Mouse (Mus musculus) forebrain, embryonic 11.5 days (tissue): ENCODE results near the gene Prkcsh. TPM values are rescaled to one million over a fixed set of nuclear protein-coding genes. Genes with fewer than 3 reads are reported as not detected.

ENCODE experiments used
- ATAC-seq: fragments of 200-750 bp; cut with Nextera tagmentation; replicated peaks from 2 replicates; pipeline ENCODE4 v1.8.0; 2017; ENCODE audit warnings: moderate TSS enrichment; ENCODE audit not compliant: low FRiP score
- DNase-seq: peaks from one replicate; pipeline ENCODE4 v3.0.0-alpha.2; 2017; ENCODE audit warnings: low spot score
- H3K27ac ChIP-seq: fragments of 300-500 bp; sonication (generic); 2 replicates; pipeline ENCODE4 v1.5.1; 2014; ENCODE audit warnings: low read depth, low read length
- H3K27me3 ChIP-seq: fragments of 300-500 bp; sonication (generic); 2 replicates; pipeline ENCODE4 v1.6.1; 2014; ENCODE audit warnings: mild to moderate bottlenecking, low read length, mixed read lengths; ENCODE audit not compliant: control insufficient read depth, insufficient read depth
- H3K36me3 ChIP-seq: fragments of 300-500 bp; sonication (generic); 2 replicates; pipeline ENCODE4 v1.6.1; 2014; ENCODE audit warnings: mild to moderate bottlenecking, low read length, moderate library complexity, mixed read lengths; ENCODE audit not compliant: control insufficient read depth, insufficient read depth
- H3K4me1 ChIP-seq: fragments of 300-500 bp; sonication (generic); replicated peaks from 2 replicates; pipeline ENCODE4 v1.6.1; 2014; ENCODE audit warnings: low read length, mixed read lengths; ENCODE audit not compliant: control insufficient read depth, insufficient read depth
- H3K4me2 ChIP-seq: fragments of 300-500 bp; sonication (generic); 2 replicates; pipeline ENCODE4 v1.6.1; 2014; ENCODE audit warnings: low read depth, mild to moderate bottlenecking, low read length, moderate library complexity, mixed read lengths; ENCODE audit not compliant: severe bottlenecking
- H3K4me3 ChIP-seq: fragments of 300-500 bp; sonication (generic); 2 replicates; pipeline ENCODE4 v1.5.1; 2014; ENCODE audit warnings: low read depth, low read length
- H3K9ac ChIP-seq: fragments of 300-500 bp; sonication (generic); 2 replicates; pipeline ENCODE4 v1.6.1; 2014; ENCODE audit warnings: low read length
- H3K9me3 ChIP-seq: fragments of 300-500 bp; sonication (generic); 2 replicates; pipeline ENCODE4 v1.6.1; 2016; ENCODE audit warnings: low read length, mixed read lengths; ENCODE audit not compliant: control insufficient read depth
- WGBS: fragments of 180-500 bp; shearing (Covaris S2); extraction: QIAGEN DNeasy Blood & Tissue Kit; methylation state at CpG from one replicate; pipeline ENCODE4 v1.1.7; 2014; 5-methylcytosine and 5-hydroxymethylcytosine counted together
- polyA plus RNA-seq: library from polyadenylated mRNA; unstranded; fragments of >200 nt; fragmentation: Nextera tagmentation; extraction: Ambion mirVana; gene quantifications from 2 replicates; pipeline ENCODE4 v1.2.1, GENCODE M21; 2014

The Prkcsh gene
- polyA plus RNA-seq, 1 experiment from 2014 or later, result 86.9 TPM

GRCm38 (mm10) chr9:21992227-21992626, 10.4 kb upstream of the Prkcsh start:
- H3K9ac ChIP-seq, result no peak overlapping the region
- 86% methylated on average over 4 of the region's 4 CpGs for WGBS
- ATAC-seq, result no peak
- no peaks in the 10 kb centered on the region; the same call in 1 of the 2 replicates for H3K9me3 ChIP-seq
- no peak overlapping the region for H3K4me3 ChIP-seq
- peaks cover 48% of the 10 kb centered on the region for H3K27me3 ChIP-seq
- no peak overlapping the region for H3K4me2 ChIP-seq
- no peaks in the 10 kb centered on the region for H3K36me3 ChIP-seq
- H3K27ac ChIP-seq, result no peak overlapping the region
- DNase-seq, result no peak
- peaks cover 16% of the 10 kb centered on the region for H3K4me1 ChIP-seq

DNA sequence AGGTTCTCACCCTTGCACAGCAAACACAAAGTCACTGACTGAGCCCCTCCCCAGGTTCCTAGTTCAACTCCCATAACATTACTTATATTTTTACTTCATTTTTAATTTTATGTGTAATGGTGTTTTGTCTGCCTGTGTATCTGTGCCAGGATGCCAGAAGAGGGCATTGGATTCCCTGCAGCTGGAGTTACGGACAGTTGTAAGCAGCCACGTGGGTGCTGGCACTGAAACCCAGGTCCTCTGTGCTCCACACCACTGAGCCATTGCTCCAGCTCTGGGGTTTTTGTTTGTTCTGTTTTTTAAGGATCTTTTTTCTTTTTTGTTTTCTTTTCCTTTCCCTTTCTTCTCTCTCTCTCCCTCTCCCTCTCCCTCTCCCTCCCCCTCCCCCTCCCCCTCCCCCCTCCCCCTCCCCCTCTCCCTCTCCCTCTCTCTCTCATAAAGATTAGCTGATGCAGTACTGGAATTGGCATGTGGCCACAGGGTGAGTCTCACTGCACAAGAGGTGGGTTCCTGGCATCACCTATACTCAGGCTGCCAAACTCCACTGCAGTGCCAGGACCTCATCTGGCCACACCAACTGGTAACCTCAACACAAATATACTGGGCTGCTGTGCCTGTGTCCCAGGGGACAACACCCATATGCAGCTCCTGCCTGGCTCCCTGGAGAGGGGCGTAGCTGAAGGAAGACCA, 6.3 kb upstream of the Prkcsh start:
- Histone ChIP-seq H3K9ac (no peak overlapping the region), H3K36me3 (no peaks in the 10 kb centered on the region), H3K27ac (no peak overlapping the region), H3K9me3 (no peaks in the 10 kb centered on the region; the same call in 1 of the 2 replicates), H3K4me1 (no peaks in the 10 kb centered on the region), H3K4me2 (no peak overlapping the region), H3K27me3 (peaks cover 8% of the 10 kb centered on the region), H3K4me3 (no peak overlapping the region)
- WGBS, result 91% methylated on average over 3 of the region's 3 CpGs
- DNase-seq (no peak), ATAC-seq (no peak)

GRCm38 (mm10) chr9:22000296-22000695, 2.3 kb upstream of the Prkcsh start:
- H3K4me3 ChIP-seq, result no peak overlapping the region
- H3K27ac ChIP-seq, result no peak overlapping the region
- H3K9ac ChIP-seq, result no peak overlapping the region
- H3K4me1 ChIP-seq, result peaks cover 12% of the 10 kb centered on the region
- no peaks in the 10 kb centered on the region; the same call in 1 of the 2 replicates for H3K9me3 ChIP-seq
- WGBS, result 96% methylated on average over 6 of the region's 6 CpGs
- H3K27me3 ChIP-seq, result no peaks in the 10 kb centered on the region
- no peaks in the 10 kb centered on the region; the same call in 1 of the 2 replicates for H3K36me3 ChIP-seq
- DNase-seq, result no peak
- H3K4me2 ChIP-seq, result no peak overlapping the region
- ATAC-seq, result no peak

DNA sequence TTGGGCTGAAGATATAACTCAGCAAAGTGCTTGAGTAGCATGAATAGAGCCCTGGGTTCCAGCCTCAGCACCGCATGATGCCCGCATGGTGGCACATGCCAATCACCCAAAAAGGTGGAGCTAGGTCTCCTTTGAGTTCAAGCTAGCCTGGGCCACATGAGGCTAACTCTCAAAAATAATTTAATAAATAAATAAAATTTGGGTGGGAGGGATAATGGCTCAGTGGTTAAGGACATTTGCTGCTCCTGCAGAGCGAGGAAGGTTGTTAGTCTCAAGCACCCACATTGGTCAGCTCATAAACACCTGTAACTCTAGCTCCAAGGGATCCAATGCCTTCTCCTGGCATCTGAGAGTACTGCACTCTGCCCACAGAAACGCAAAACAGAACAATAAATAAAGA, 973 bp upstream of the Prkcsh start:
- Histone ChIP-seq H3K27ac (no peak overlapping the region), H3K4me1 (peaks cover 12% of the 10 kb centered on the region), H3K4me2 (no peak overlapping the region), H3K4me3 (no peak overlapping the region), H3K27me3 (no peaks in the 10 kb centered on the region), H3K9me3 (no peaks in the 10 kb centered on the region), H3K36me3 (no peaks in the 10 kb centered on the region; the same call in 1 of the 2 replicates), H3K9ac (no peak overlapping the region)
- ATAC-seq (no peak), DNase-seq (no peak)
- WGBS, result 85% methylated on average over 4 of the region's 4 CpGs

GRCm38 (mm10) chr9:22003163-22003554, 553 bp downstream of the Prkcsh start:
- Histone ChIP-seq H3K27ac (0 out of 2 replicates have a peak overlapping the region, but pooled peaks have one; percentile 59), H3K9ac (peak overlapping the region; percentile 65), H3K36me3 (no peaks in the 10 kb centered on the region; the same call in 1 of the 2 replicates), H3K27me3 (no peaks in the 10 kb centered on the region), H3K4me2 (peak overlapping the region; percentile 80), H3K4me3 (peak overlapping the region; percentile 63), H3K9me3 (no peaks in the 10 kb centered on the region), H3K4me1 (peaks cover 12% of the 10 kb centered on the region)
- 1% methylated on average over 18 of the region's 18 CpGs for WGBS
- DNase-seq (peak; percentile 70), ATAC-seq (peak; percentile 1; the same call in 1 of the 2 replicates)

- Histone ChIP-seq H3K36me3 (peaks cover 6% of the 10 kb centered on the region), H3K4me2 (no peak overlapping the region), H3K9me3 (no peaks in the 10 kb centered on the region), H3K9ac (no peak overlapping the region; the same call in 1 of the 2 replicates), H3K27ac (no peak overlapping the region), H3K27me3 (no peaks in the 10 kb centered on the region), H3K4me3 (no peak overlapping the region), H3K4me1 (peaks cover 12% of the 10 kb centered on the region)
- ATAC-seq (no peak), DNase-seq (no peak)
- 93% methylated on average over 12 of the region's 12 CpGs for WGBS
Measured at GRCm38 (mm10) chr9:22004546-22004945, 1.9 kb downstream of the Prkcsh start.

GRCm38 (mm10) chr9:22011055-22011454, 8.4 kb downstream of the Prkcsh start:
- no peak overlapping the region for H3K27ac ChIP-seq
- no peak for DNase-seq
- peaks cover 38% of the 10 kb centered on the region for H3K36me3 ChIP-seq
- 89% methylated on average over 5 of the region's 5 CpGs for WGBS
- H3K27me3 ChIP-seq, result no peaks in the 10 kb centered on the region
- H3K4me1 ChIP-seq, result 0 out of 2 replicates have a peak, but pooled peaks cover 2% of the 10 kb centered on the region
- no peak overlapping the region for H3K4me3 ChIP-seq
- no peak overlapping the region for H3K4me2 ChIP-seq
- no peak overlapping the region for H3K9ac ChIP-seq
- no peak for ATAC-seq
- H3K9me3 ChIP-seq, result no peaks in the 10 kb centered on the region

DNA sequence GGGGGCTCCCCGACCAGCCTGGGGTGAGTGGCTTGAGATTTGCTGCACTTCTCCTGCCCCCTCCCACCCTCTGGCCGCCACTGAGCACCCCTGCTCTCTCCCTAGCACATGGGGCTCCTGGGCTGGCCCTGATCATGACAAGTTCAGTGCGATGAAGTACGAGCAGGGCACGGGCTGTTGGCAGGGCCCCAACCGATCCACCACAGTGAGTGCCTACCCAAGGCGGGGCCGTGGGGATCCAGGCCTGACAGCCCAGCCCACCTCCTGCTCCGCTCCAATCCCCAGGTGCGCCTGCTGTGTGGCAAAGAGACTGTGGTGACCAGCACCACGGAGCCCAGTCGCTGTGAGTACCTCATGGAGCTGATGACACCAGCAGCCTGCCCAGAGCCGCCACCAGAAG, 10.1 kb downstream of the Prkcsh start:
- 0 out of 2 replicates have a peak, but pooled peaks cover 4% of the 10 kb centered on the region for H3K4me1 ChIP-seq
- no peak; the same call in 1 of the 2 replicates for ATAC-seq
- H3K36me3 ChIP-seq, result peaks cover 38% of the 10 kb centered on the region
- no peak overlapping the region for H3K4me2 ChIP-seq
- no peak overlapping the region for H3K27ac ChIP-seq
- no peaks in the 10 kb centered on the region for H3K9me3 ChIP-seq
- 94% methylated on average over 13 of the region's 13 CpGs for WGBS
- H3K27me3 ChIP-seq, result no peaks in the 10 kb centered on the region
- no peak for DNase-seq
- no peak overlapping the region for H3K9ac ChIP-seq
- no peak overlapping the region for H3K4me3 ChIP-seq

GRCm38 (mm10) chr9:22016245-22016644, 13.6 kb downstream of the Prkcsh start:
- H3K9me3 ChIP-seq, result no peaks in the 10 kb centered on the region
- no peak for DNase-seq
- 74% methylated on average over 10 of the region's 10 CpGs for whole genome bisulfite sequencing
- no peak overlapping the region for H3K9ac ChIP-seq
- no peak overlapping the region for H3K4me3 ChIP-seq
- no peak overlapping the region for H3K27ac ChIP-seq
- no peak overlapping the region for H3K4me2 ChIP-seq
- ATAC-seq, result no peak
- H3K27me3 ChIP-seq, result no peaks in the 10 kb centered on the region
- H3K4me1 ChIP-seq, result 0 out of 2 replicates have a peak, but pooled peaks cover 4% of the 10 kb centered on the region
- H3K36me3 ChIP-seq, result peaks cover 22% of the 10 kb centered on the region
